In the genomic region with DNA sequence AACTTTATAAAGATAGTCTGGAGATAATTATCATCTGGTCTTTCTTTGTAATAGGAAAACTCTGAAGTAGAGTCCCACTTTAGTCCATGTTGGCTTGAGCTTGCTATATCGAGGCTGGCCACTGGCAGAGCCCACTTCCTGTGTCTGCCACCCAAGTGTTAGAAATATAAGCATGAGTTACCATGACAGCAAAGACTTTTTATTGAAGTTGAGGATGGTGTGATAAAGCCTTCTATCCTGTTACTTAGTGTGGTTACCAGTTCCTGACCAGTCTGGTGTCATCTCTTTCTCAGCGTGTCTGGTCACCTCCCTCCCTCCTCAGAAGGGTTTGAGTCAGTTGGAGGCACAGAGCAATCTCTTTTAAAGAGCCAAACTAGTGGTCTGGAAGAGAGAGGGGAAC, we compare ENCODE assay signal across 22 mouse cellular contexts. TPM values are rescaled to one million over a fixed set of nuclear protein-coding genes. Genes with fewer than 3 reads are reported as not detected.
A peak's percentile ranks its signal among the peaks of the same experiment; 100 is the strongest.
DNase-seq lines count a peak whose midpoint lies in the region; ATAC-seq and TF ChIP-seq lines count a peak whose summit lies in the region.
"Had no signal": no experiment of that assay in that cellular context is flagged by ENCODE, and none has a peak within 500 bp of the region (broad histone marks: within the 10 kb centered on the region; RNA-seq: fewer than 3 reads in every experiment).

No protein-coding gene starts in this region.

- intact Hi-C loops in gastrocnemius, adult 2 months (cut with DNase I) = no loop called here
- intact Hi-C loops in gastrocnemius, postnatal 14 days (cut with DNase I; ENCODE audit: low total_unique reads) = no loop called here

- WGBS in heart, embryonic 12.5 days = 84% methylated on average over 2 of the region's 2 CpGs

- H3K36me3 ChIP-seq in heart, embryonic 12.5 days = peaks cover 8% of the 10 kb centered on the region
- H3K36me3 ChIP-seq: heart, embryonic 15.5 days had no signal

- no peaks in the 10 kb centered on the region for H3K9me3 ChIP-seq in heart, embryonic 12.5 days (replicated peaks)
- H3K9me3 ChIP-seq: embryonic facial prominence, embryonic 15.5 days; forebrain, embryonic 15.5 days; heart, embryonic 10.5 days; heart, embryonic 15.5 days; hindbrain, embryonic 10.5 days had no signal

- peak overlapping the region; percentile 35; the same call in 1 of the 2 replicates for H3K27ac ChIP-seq in gastrocnemius, adult 2 months
- no peak overlapping the region for H3K27ac ChIP-seq in heart, embryonic 12.5 days (ENCODE audit: poor library complexity, severe bottlenecking)
- H3K27ac ChIP-seq: embryonic facial prominence, embryonic 15.5 days; forebrain, embryonic 15.5 days; heart, embryonic 10.5 days; heart, embryonic 15.5 days; hindbrain, embryonic 10.5 days; hindbrain, embryonic 14.5 days had no signal

- no peak for TF ChIP-seq CTCF in gastrocnemius, adult 2 months (IDR thresholded peaks at IDR 0.05)

- no peak for DNase-seq in gastrocnemius, adult 2 months
- no peak for DNase-seq in gastrocnemius, postnatal 14 days
- DNase-seq in induced T-regulatory cell, adult 2 months (ENCODE audit: low read depth) = peak; percentile 30
- DNase-seq in spleen, postnatal 36 days (ENCODE audit: low spot score in 2 of 2) = no peak
- DNase-seq: adrenal gland, adult 2 months; adrenal gland, postnatal 36 days; cerebellum, adult 2 months; cerebellum, postnatal 10 days; embryo, embryonic 11 days; gastrocnemius, postnatal 25 days; heart, adult 11 months; heart, postnatal 14 days had no signal

- peaks cover 12% of the 10 kb centered on the region for H3K4me1 ChIP-seq in heart, embryonic 12.5 days (replicated peaks)

- H3K4me2 ChIP-seq in heart, embryonic 12.5 days = no peak overlapping the region
- H3K4me2 ChIP-seq: embryonic facial prominence, embryonic 15.5 days; forebrain, embryonic 15.5 days; heart, embryonic 15.5 days; hindbrain, embryonic 14.5 days had no signal

- H3K9ac ChIP-seq in heart, embryonic 12.5 days = no peak overlapping the region
- H3K9ac ChIP-seq: embryonic facial prominence, embryonic 15.5 days; forebrain, embryonic 15.5 days; heart, embryonic 15.5 days; hindbrain, embryonic 14.5 days had no signal

- no peak overlapping the region for H3K4me3 ChIP-seq in gastrocnemius, adult 2 months
- no peak overlapping the region for H3K4me3 ChIP-seq in heart, embryonic 12.5 days
- H3K4me3 ChIP-seq: embryonic facial prominence, embryonic 15.5 days; erythroblast, embryonic 14.5 days; forebrain, embryonic 15.5 days; heart, embryonic 10.5 days; heart, embryonic 15.5 days; hindbrain, embryonic 10.5 days had no signal

- no peaks in the 10 kb centered on the region for H3K27me3 ChIP-seq in heart, embryonic 12.5 days (replicated peaks)
- H3K27me3 ChIP-seq: embryonic facial prominence, embryonic 15.5 days; forebrain, embryonic 15.5 days; heart, embryonic 15.5 days had no signal

- peak; percentile 55 for ATAC-seq in megakaryocyte progenitor cell, adult 5-6 weeks (replicated peaks; ENCODE audit: poor library complexity)
- ATAC-seq in erythroid progenitor cell, adult 5-6 weeks (replicated peaks; ENCODE audit: low FRiP score, poor library complexity, severe bottlenecking) = no peak
- ATAC-seq in heart, embryonic 12.5 days (ENCODE audit: insufficient number of reproducible peaks, low FRiP score) = no peak
- ATAC-seq: forebrain, embryonic 15.5 days had no signal

RNA-seq across cellular contexts. Expression of a gene that starts 16.3 kb away (rescaled TPM):
- 10 to 100 TPM; 85.1 to 87.6 TPM for total RNA-seq in gastrocnemius, adult 2 months (2021)
- 100 to 1,000 TPM; 101 to 111 TPM for total RNA-seq in gastrocnemius, postnatal 14 days (2021)
- 63.7 and 70.3 TPM in 2 replicates for total RNA-seq in megakaryocyte progenitor cell, adult 5-6 weeks (2015)
- 63.4 and 69.0 TPM in 2 replicates for total RNA-seq in megakaryocyte progenitor cell, adult 5-6 weeks (2017)
- 14.7 and 22.3 TPM in 2 replicates for total RNA-seq in erythroid progenitor cell, adult 5-6 weeks (2015; ENCODE audit: low replicate concordance)
- total RNA-seq in erythroid progenitor cell, adult 5-6 weeks (2017; ENCODE audit: low replicate concordance) = 5.4 and 9.0 TPM in 2 replicates
- polyA plus RNA-seq in heart, embryonic 12.5 days (2016; fragmentation: Nextera tagmentation; extraction: Ambion mirVana) = 115 and 123 TPM in 2 replicates
